Mouse (Mus musculus): ENCODE data around the gene Hspa8.

Gene Hspa8

DNA sequence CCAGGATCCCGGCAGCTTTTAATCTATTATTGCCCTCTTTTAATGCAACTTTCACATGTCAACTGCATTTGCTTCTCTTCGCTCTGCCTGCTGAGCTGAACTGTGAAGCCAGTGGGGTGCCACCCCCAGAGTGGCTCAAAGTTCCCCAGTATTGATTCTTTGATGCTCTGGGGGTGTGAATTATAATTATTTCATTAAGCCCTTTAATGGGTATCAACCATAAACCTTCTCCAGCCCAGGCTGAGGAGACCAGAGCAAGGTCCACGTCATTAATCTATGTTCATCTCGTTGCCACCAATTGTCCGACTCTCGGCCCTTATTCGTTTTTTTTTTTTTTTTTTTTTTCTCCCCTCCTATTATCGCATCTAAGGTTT is 8.1 kb downstream of the Hspa8 start:
- DNase-seq (ENCODE audit: low spot score in 2 of 2), result no peak

DNA sequence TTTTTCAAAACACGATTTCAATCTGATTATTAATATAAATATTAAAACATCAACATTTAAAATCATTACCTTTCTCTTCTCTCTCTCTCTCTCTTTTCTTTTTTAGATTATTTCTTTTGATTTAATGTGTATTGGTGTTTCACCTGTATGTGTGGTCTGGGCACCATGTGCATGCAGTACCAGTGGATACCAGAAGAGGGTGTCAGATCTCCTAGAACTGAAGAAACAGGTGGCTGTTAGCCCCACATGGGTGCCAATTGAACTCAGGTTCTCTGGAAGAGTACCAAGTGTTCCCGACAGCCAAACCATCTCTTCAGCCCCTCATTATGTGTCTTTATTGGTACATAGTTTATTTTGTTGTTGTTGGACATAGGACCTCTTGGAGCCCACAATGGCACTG is 11.1 kb downstream of the Hspa8 start:
- DNase-seq (ENCODE audit: low spot score in 2 of 2), result peak in 1 of 2 experiments; percentile 25

DNA sequence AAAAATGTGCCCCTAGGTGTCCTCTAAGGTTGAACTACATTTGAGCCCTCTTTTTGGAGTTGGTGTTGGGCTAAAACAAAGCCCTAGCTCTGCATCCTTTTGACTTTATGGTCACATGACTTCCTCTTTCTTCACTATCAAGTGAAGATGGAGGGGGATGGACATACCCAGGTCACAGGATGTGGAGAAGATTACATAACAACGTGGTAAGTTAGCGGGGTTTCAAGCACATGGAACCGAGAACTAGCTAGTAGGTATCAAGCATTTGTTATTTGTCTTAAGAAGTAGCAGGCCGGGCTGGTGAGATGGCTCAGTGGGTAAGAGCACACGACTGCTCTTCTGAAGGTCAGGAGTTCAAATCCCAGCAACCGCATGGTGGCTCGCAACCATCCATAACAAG is 13.3 kb downstream of the Hspa8 start:
- DNase-seq (ENCODE audit: low spot score in 2 of 2), result no peak

DNA sequence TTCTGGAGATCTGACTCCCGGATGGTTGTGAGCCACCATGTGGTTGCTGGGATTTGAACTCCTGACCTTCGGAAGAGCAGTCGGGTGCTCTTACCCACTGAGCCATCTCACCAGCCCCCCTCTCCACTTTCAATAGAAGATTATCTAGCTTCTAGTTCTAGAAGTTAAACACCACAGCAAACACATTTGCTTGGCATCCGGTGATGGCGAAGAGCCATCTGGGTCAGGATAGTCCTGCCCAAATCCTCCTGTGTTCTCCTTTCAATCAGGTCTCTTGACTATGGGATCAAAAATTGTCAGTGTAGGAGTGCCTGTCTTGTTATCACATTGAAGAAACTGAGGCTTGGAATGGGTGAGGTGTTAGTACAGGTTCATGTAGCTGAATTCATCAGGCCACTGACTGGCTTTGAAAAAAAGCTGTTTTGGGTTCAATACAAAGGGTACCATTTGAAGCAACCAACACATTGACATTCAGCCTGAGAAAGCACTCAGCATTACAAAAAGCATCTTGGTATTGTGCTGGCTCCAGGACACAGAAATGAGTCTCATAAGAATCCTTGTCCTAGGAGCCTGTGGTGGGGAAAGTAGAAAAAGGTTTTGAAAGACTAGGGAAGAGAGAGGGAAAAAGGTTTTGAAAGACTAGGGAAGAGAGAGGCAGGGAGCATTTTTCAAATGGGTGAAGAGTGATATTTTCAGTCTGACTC is 16.7 kb downstream of the Hspa8 start:
- DNase-seq (ENCODE audit: low spot score in 2 of 2), result no peak

DNA sequence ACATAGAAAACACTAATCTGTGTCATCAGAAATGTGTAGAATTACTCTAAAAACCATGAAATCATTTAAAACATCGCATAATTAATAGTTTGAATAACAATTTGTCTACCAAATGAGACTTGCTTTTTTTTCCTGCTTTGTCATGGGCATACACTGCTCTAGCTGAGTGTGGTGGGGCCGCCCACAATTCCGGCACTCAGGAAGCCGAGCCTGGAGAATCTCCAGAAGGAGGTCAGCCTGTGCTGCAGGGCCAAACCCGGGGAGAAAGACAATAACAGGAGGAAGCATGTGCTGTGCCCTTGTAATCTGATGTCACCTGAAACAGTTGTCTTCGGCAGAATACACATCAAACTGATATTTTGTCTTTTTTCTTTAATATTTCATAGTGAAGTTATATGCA is 24.8 kb downstream of the Hspa8 start:
- DNase-seq (ENCODE audit: low spot score in 2 of 2), result no peak

DNA sequence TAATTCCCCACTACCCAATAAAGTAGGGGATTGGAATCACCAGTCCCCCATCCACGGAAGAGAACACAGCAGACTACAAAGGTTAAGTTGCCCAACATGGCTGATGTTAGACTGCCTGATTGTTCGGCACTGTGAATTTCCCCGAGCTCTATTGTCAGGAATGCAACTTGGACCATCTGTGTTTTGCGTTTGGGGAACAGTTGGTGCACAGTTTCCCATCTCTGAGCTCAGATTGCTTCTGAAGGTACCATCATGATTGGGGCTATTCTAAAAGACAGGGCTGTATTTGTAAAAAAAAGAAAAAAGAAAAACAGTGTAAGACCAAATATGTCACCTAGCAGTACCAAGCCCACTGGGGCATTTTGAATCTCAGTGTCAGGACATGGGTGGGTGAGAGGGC is 26.6 kb downstream of the Hspa8 start:
- DNase-seq (ENCODE audit: low spot score in 2 of 2), result no peak

DNA sequence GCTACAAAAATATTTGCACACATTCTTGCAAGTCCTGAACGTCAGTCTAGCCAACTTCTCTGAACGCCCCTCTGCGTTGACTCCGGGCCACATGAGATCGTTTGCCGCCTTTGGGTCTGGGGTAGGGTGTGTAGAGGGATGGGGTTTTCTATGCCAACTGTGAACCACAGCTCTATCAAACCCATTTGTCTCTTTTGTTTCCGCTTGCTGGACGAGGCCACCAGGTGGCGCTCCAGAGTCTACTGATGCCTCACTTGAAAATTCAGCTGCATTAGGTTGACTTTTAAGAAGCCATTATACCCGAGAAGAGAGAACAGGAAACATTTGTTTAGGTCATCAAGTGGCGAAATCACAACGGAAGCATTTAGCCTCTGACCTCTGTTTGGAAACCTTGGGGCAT is 33.8 kb downstream of the Hspa8 start:
- DNase-seq (ENCODE audit: low spot score in 2 of 2), result peak in 1 of 2 experiments; percentile 69

DNA sequence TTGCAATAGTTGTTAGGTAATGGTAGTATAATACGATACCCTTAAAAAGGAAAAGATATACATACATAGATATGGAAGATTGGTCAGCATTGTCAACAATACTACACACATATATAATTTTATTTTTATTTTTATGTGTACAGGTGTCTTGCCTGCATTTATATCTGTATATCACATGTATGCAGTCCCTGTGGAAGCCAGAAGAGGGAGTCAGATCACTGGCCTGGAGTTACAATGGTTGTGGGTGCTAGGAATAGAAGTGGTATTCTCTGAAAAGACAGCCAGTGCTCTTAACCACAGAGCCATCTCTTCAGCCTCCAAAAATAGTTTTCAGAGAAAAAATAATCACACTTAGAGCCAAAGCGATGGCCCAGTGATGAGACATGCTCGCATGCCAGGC is 35.9 kb downstream of the Hspa8 start:
- no peak for DNase-seq (ENCODE audit: low spot score in 2 of 2)

DNA sequence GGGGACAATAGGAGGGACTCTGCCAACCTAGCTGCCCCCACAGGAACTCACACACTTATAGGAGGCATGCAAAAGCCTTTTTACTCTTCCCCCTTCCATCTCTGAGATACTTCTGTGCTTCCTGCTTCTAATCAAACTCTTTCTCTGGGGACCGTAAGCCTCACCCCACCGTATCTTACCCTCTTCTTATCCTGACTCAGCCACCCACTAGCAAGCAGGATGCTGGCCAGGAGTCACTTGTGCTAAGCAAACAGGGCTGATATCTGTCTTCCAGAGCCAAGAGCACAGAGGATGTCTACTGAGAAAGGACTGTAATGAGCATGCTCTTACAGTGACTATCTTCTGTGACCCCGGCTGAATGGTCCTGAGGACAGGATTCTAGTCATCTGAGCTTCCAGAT is 38.9 kb downstream of the Hspa8 start:
- DNase-seq (ENCODE audit: low spot score in 2 of 2), result no peak

DNA sequence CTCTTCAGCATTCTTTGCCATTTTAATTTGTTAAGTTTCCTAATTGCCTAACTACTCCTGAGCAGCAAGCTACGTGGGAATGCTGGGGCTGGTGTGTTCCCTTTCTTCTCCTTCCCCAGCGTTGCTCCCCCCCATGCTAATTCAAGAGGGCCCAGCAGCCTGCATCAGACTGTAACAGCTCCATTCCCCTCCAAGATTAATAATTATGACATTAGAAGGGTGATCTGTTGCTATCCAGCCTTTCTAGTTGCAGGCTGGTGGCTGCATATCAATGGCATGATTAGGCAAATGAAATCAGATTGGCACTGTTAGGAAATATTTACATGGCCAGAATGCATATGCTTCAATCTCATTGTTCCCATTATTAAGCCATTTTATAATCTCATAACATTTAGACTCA is 50.7 kb downstream of the Hspa8 start:
- no peak for DNase-seq (ENCODE audit: low spot score in 2 of 2)

DNA sequence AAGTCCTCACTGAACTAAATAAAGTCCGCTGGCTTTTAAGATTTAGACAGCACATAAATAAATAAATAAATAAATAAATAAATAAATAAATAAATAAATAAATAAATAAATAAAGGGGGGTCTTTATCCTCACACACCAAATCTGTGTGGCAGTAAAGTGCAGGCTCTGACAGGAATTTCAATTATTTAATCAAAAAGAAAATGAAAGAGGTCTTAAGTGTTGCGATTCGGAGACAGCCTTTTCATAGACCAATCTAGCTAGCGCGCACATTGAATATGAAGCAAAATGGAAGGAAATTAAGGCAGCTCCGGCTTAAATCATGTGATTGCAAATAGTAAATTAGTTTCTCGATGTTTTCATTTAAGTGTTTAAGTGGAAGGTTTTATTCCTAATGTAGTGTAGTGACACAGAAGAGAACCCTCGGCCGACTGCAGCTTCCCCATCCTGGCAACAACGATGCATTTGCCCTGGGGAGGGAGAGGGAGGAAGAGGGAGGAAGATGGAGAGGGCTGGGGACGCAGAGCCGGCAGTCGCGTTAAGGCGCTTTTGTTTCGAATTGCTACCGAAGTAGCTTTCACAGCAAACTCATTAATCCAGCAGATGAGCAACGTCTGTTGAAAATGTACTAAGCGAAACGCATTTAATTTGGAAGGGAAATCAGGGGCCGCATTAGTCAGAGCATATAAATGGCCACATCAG is 57.8 kb downstream of the Hspa8 start:
- peak in 1 of 2 experiments; percentile 15 for DNase-seq (ENCODE audit: low spot score in 2 of 2)

DNA sequence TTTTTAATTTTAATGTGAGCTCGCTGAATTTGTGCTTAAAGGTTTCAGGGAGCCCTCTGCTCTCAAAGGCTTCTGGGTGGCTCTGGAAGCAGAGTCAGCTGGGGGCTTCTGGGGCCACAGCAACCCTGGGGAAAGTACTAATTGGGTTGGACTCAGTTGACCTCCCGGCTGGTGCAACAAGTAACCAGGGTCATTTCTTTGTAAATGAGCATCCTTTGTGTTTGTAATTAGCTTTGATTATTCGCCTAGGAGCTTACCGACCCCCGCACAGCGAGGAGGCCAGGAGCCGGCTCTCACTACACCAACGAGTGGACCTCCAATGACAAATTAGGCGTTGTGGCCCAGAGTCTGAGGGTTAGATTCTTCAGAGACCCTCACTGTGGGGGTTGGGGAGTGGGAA is 58.4 kb downstream of the Hspa8 start:
- no peak for DNase-seq (ENCODE audit: low spot score in 2 of 2)
